Mouse (Mus musculus) gastrocnemius, postnatal 25 days (tissue): ENCODE data around the gene Armc5. TPM values are rescaled to one million over a fixed set of nuclear protein-coding genes. Genes with fewer than 3 reads are reported as not detected.

Experiments used
- DNase-seq: peaks from one replicate; pipeline ENCODE4 v3.0.0; 2022
- microRNA-seq, 2 experiments: library from miRNA; unstranded; fragments of <30 nt; microRNA quantifications; one replicate each; pipeline ENCODE4 v1.2.0; 2021; ENCODE audit warnings: borderline replicate concordance in 2 of 2
- total RNA-seq, 2 experiments: library from RNA; stranded (reverse); gene quantifications; 1 replicate in 1 of 2; 2 replicates in 1 of 2; pipeline ENCODE4 v1.2.3; 2021

The Armc5 gene
- total RNA-seq, 2 experiments from 2014 or later: 5.8 to 8.7 TPM

GRCm38 (mm10) chr7:128288923-128289544, 51.9 kb downstream of the Armc5 start:
- no peak for DNase-seq

Small RNA genes lying within 50 kb of the gene (microRNA-seq; reads per million reads assigned to microRNA genes)
- gene Mir3103: 0.26 to 0.74 reads per million in 2 experiments

Other genes with a start within 250 kb of the Armc5 start
- gene Pycard, start 243.5 kb upstream of the Armc5 start, total RNA-seq: under 1 TPM; 0.72 to 0.82 TPM
- 100 to 1,000 TPM; 235 to 294 TPM for gene Trim72, start 233.4 kb upstream of the Armc5 start, total RNA-seq
- gene Itgam, start 174.7 kb upstream of the Armc5 start, total RNA-seq: 1 to 10 TPM; 1.1 to 2.6 TPM
- not detected for gene Gm49368, start 174.7 kb upstream of the Armc5 start, total RNA-seq
- gene Itgax, start 107.8 kb upstream of the Armc5 start, total RNA-seq: under 1 TPM in 1 of 2 experiments, not detected in 1; 0.21 TPM
- not detected for gene Itgad, start 83.0 kb upstream of the Armc5 start, total RNA-seq
- gene Cox6a2, start 31.0 kb upstream of the Armc5 start, total RNA-seq: 1,000 to 10,000 TPM; 1,477 to 1,564 TPM
- gene 9130023H24Rik, start 689 bp downstream of the Armc5 start, total RNA-seq: 1 to 10 TPM; 1.7 to 2.0 TPM
- gene Tgfb1i1, start 9.5 kb downstream of the Armc5 start, total RNA-seq: 10 to 100 TPM in 1 of 2 experiments, 1 to 10 TPM in 1; 9.0 to 10.2 TPM
- gene Slc5a2, start 28.3 kb downstream of the Armc5 start, total RNA-seq: not detected
- gene BC017158, start 60.8 kb downstream of the Armc5 start, total RNA-seq: 1 to 10 TPM; 3.4 to 3.7 TPM
- gene Rgs10, start 181.4 kb downstream of the Armc5 start, total RNA-seq: 1 to 10 TPM; 3.6 to 4.1 TPM
- 10 to 100 TPM; 36.3 to 40.6 TPM for gene Tial1, start 224.4 kb downstream of the Armc5 start, total RNA-seq